Mouse (Mus musculus) ES-CJ7 (cell line): ENCODE data around the gene Fgd4.

Experiments
- DNase-seq: peaks from one replicate; pipeline ENCODE4 v3.0.0; 2011; ENCODE audit warnings: low read depth, low spot score

Fgd4 gene

DNA sequence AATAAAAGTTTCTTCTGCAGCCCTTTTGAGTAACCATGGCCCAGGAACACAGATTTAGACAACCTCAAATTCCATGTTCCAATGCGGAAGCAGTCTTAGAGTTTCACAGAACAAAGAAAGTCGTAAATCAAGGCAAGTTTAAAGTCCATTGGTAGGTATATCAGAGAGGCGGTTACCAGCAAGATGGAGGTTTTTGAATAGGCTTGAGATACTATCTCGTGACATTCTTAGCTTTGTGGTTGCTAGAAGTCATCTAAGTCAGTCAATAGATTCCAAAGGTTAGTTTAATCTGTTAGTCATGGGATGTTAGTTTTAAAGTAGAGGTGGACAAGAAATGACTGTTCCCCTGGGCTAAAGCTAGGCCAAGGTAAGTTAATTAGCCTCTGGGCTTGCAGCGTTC lies at the start of gene Fgd4:
TSS of gene Fgd4 (minus strand) at position 89 of the 400 bp plus-strand sequence.
- DNase-seq: no peak

DNA sequence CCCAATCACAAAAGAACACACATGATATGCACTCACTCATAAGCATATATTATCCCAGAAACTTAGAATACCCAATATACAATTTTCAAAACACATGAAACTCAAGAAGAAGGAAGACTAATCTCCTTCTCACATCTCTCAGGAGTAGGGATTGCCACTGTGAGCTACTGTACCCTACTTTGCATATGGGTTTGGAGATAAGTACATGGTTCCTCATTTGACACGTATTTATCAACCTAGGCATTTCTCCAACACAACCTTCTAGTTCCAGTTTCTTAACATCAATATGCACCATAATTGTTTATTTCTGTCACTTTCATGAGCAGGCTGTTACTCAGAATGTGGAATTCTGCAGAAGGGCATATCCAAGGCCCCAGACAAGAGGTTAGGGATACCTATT lies 44.8 kb upstream of the Fgd4 start:
- DNase-seq: no peak

DNA sequence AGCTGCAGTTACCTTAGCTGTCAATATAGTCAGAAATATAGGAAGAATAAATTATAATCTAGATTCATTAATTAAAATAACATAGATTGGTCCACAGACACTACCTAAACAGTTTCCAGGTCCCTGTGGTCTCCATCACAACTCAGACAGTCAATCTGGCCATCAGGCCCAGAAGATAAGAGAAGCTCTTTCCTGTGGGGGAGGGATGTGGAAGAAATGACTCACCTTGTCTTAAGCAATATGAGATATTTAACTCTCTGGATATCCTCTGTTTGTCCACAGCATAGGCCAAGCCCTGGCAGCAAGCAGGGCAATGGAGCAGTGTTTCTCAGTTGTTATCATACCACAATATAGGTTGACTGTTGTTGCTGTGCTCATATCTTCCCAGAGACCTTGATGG lies 33.4 kb upstream of the Fgd4 start:
- DNase-seq: no peak

DNA sequence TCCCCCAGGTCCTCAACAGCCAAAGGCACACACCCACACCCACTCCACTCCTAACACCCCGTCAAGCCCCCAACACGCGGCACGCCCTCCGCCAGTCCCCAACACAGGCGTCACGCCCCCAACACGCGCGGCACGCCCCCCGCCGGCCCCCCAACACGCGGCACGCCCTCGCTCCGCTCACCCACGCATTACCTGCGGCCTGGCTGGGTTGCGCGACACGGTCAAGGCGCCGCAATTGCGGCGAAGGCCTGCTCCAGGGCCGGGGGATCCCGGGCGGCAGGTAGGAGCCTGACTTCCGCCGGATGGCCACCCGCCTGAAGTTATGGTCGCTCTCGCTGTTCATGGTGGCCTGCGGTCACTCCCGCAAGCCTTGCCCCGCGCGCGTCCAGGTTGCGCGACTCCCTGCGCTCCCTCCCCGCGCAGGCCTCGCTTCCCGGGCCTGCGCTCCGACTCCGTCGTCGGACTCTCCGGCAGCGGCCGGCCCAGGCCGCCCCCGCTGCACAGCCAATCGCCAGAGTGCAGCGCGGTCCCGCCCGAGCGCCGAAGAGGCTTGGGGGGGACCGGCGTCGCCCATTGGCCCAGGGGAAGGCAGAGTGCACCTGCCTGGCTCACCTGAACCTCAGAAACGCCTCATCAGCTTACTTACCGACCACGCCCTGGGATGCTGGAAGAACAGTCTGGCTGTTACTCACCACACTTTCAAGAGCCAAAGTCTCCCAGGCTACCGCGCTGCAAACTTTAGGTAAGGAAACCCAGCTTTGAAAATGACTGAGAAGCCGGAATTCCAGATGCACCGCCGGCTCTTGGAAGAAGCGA lies 555 bp downstream of the Fgd4 start:
- peak; percentile 63 for DNase-seq

DNA sequence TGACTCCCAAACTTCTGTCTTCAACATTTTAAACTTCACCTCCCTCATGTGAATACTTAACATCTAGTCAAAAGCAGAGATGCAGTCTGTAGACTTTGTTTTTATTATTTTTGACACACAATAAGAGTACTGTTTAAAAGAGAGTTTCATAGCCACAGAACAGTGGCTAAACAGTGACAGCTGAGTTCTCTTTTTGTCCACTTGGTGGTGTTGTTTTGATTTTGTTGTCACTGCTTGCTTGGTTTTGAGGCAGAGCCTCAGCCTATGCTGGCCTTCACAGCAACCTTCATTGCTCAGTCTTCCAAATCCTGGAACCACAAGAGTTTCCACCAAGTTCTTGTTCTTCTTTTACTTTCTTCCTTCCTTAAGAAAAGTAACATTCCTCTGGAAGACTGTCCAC lies 3.8 kb downstream of the Fgd4 start:
- DNase-seq: peak; percentile 34

DNA sequence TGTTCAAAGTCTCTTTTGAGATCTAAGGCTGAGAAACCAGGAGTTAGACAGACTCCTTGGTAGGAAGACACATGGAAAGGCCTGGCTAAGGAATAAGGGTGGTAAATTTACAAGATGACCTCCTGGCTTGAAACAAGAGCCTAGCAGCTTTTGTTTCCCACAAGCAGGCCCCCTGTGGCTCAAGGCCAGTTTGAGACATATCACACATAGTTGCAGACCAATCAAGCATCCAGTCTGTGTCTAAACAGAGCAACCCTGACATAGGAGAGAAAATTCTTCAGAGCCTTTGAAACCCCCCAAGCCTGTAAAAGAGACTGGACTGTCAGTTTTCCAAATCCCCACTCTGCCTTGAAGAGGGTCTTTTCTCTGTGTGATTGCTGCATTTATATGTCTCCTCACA lies 7.7 kb downstream of the Fgd4 start:
- peak; percentile 12 for DNase-seq

DNA sequence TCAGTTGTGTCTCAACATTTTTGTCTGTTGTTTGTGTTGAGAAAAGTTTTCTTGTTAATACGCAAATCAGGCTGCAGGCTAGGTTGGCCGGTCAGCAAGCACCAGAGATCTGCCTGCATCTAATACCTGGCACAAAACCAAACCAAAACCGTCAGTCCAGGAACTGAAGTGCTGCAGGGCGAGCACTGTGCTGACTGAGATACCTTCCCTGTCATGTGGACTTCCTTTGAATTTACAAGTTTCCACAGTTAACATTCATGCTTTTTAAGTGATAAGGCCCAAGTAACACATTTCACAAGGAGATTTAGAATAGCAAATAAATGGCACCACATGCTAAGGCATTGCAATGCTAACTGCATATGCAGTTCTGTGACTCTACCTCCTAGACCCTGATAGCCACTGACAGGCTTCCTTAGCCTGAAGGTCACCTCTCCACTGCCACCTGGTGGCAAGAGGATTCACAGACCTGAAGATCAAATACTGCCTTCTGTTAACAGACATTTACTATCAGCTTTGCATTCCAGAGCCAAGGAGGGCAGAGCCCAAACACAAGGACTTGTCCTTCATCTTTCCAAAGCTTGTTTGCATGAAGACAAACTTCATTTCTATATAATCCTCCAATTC lies 15.8 kb downstream of the Fgd4 start:
- DNase-seq: peak; percentile 78

DNA sequence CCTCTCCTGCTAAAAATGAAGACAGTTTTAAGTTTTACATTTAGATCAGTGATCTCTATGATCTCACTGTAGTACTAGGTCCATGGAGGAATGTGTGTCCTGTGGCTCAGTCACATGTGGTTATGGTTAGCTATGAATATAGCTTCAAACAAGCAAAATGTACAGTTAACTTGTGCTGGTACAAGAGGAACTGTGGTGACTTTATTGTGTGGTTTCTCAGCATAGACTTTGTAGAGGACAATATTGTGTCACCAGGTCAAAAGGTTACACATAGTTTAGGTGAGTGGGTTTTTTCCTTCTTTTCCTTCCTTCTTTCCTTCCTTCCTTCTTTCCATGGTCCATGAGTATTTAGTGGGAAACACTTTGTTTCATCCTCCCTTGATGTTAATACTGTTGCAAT lies 23.8 kb downstream of the Fgd4 start:
- DNase-seq: no peak

DNA sequence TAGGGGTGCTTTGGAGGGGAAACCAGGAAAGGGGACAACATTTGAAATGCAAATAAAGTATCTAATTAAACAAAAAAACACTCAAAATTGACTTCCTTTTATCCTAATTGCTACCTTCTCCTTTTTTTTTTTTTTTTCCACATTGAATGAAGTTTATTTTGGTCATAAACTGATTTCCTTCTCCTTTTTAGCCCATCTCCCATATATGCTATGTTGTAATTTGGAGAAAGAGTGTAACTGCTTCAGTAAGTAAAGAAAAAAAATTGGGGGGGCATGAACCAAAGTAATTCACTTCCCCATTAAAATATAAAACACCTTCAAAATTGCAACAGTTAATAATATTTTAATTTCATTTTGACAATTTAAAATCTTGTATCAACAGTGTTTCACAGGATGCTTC lies 25.8 kb downstream of the Fgd4 start:
- DNase-seq: no peak

DNA sequence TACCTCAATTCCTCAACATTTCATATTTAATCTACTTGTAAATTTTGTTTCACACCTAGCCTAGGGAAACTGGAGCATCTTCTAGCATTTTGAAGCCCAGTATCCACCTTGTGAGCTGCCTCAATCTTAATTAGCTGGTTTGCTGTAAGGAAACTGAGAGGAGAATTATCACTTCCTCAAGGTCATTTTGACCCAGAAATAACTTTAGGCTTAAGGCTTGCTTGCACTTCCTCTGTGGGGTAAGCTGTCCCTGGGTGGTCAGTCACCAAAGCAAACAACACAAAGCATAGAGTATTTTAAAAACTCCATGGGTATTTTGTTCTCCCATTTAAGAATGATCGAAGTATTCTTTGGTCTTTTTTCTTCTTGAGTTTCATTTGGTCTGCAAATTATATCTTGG lies 27.2 kb downstream of the Fgd4 start:
- no peak for DNase-seq

DNA sequence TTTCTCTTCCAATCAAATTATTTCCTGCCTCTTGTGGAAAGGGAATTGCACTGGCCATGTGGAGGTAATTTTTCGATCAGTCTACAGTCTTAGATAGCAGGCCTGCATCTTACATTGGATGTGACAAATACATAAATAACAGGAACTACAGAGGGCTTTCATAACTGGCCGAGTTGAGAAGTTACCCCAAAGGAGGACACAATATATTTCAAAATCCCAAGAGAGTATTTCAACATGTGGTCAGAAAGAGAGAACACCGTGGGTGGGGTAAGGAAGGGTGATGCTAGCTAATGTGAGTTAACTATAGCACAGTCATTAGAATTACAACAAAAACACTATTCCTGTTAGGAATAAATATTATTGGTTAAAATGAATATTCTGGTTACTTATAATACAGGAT lies 29.0 kb downstream of the Fgd4 start:
- no peak for DNase-seq

DNA sequence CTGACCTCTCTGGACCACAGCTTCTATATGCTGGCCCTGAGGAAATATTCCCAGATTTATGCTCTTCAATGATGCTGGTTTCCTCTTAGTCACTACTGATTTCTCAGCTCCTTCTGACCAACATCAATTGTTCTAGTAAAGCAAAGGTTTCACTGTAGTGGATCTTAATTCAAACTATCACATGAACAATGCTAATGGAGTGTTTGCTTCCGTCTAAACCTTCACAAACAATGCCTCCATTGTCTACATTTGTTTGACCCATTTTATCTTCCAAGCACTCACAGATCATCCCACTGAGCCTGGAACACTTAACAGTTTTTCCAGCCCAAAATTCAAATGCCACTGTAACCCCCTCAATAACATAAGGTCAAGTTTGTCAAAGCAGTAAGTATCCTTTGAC lies 33.6 kb downstream of the Fgd4 start:
- peak; percentile 52 for DNase-seq

DNA sequence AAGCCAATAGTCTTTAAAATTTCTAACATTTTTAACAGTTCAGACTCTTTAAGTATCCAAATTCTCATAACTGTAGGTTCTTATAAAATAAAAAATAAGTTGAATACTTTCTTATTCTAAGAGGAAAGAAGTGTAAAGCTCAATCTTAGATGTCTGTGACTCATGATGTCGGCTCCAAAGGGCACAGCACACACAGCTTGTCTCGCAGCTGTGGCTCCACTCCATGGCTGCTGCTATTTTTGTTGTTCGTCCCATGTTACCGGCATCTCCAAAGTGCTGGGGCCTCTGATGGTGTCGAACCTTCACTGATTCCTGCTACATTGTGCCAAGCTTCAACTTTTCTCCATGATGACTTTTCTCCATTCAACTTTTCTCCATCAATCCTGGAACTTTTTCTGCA lies 34.1 kb downstream of the Fgd4 start:
- DNase-seq: no peak

DNA sequence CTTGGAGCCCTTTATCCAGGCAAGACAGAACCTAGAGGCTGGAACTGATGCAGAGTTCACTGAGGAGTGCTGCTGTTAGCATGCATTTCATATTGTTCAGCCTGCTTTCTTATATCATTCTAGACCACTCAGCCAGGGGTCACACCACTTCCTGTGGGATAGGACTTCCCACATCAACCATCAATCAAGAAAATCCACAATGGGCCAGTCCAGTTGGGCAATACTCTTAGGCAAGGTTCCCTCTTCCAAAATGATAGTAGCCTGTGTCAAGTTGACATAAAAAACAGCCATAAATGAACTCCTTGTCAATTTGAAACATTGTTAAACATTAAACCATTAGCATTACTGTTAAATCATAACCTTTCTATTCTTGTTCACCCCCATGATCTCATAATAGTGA lies 34.6 kb downstream of the Fgd4 start:
- no peak for DNase-seq

DNA sequence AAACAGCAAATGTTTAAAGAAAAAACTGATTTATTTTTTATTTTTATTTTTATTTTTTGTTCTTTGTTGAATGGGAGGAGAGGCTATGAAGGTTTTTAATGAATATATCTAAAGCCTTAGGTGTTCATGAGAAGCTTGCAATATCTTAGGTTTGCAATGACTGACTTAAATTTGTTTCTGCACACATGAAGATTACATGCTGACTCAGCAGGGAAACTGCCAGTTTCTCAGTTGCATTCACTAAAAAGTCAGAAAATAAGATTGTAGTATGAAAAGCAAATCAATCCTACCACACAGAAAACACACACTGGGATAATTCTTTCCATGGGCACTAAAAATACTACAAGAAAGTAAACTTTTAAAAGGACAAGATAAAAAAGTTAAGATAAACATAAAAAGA lies 39.6 kb downstream of the Fgd4 start:
- DNase-seq: no peak

DNA sequence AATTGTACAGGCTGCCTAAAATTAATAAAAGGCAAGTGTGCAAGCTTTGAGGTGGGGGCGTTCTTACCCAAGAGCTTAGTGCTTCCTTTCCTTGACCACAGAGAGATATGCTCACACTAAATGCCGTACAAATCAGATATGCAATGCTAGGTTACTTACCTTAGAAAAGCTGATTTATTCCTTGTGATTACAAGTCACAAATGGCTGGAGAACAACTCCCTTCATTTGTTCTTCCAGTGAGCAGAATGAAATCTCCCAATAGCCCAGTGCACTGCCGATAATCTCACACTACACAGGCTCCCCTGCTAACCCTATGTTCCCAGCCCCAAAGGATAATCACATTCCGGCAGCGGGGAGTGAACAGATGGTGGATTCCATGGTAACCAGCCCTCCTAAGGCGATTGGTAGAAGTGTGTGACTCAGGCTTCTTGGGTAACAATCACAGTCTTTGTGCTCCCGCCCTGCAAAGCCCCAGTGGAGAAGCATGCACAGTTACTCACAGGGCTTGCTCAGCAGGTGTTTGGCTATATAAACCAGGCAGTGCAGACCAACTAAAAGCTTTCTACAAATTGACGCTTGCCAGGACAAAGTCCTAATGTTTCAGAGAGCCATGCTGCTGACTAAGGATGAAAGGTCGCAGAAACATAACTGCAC lies 40.3 kb downstream of the Fgd4 start:
- DNase-seq: peak; percentile 83

DNA sequence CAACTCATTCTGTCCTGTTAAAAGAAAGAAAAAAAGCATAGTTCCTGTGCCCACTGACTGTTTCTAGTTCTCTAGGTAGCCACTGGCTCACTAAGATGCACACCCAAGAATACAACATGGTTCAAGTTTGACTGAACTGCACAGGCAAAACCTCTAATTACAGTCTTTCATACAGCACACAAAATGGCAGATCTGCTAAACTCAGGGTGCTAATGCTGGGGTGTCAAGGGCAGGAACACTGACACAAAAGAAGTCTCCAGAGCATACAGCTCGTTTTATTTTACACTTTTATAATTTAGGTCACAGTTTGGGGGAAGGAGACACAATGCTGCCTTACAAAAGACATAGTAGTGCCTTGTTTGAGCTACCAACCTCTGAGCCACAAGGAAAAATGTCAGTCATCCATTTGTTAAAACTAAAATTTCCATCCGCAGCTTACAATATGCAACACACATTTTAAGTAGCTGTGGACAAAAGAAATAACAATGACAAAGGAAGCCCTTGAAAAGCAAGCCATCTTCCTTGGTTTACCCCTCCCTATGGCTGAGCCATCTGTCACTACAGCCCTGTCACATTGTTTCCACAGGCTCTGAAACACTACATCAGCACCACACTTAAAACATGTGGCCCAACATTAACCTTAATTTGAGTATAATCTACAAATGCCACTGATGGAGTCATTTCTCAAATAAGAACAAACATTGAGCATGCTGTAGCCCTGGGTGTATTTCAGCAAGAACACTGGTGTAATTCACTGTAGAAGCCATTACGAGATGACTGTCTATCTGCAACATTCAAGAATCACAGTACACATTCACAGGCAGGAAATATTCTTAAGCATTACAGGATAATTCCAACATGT lies 41.1 kb downstream of the Fgd4 start:
- DNase-seq: peak; percentile 5

DNA sequence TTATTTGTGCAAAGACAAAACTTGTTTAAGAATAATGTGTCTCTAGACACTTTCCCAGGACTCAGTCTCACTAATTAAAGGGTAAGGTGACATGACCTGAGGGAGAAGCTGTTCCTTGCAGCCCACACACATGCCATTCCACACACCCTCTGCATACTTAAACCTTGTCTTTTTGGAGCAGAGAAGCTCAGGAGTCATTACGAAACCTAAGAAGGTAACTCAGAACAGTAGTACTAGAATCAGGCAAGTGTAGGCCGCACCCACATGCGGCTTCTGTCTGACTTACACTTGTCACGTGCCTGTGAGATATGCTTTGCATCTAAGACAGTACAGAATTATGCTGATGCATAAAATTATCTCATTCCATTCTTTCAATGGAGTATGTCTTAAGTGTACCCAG lies 42.6 kb downstream of the Fgd4 start:
- DNase-seq: no peak

DNA sequence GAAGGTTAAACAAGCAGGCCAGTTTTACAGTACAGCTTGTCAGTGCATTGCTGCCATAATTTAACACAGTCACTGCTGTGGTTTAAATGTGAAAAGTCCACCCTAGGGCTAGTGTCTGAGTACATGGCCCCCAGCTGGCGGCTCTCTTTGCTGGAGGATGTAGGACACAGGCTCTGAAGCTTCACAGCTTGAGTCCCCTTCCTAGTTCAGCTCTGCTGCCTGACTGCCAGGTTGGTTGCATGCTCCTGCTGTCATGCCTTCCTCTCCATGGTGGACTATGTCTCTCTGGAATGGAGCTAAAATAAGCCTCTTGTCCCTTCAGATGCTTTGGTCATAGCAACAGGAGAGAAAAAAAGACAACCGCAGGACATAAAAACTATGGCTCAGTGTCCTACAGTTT lies 46.3 kb downstream of the Fgd4 start:
- no peak for DNase-seq

DNA sequence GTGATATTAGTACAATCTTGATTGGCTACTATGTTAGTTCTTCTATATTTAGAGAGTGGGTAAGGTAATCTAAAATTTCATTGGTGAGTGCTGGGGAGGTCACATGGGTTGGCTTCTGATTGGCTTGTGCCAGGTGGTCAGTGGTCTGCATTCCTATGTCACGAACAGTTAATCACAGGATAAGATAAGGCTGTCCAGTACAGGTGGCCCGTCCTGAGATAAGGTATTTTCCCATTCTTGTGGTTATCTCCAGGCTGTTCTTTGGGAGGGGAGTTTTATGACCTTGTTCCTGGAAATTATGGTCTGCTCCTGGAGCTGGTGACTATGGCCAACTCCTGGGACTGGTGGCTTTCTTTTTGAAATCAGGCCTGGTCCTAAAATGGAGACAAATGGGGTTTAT lies 48.2 kb downstream of the Fgd4 start:
- no peak for DNase-seq

DNA sequence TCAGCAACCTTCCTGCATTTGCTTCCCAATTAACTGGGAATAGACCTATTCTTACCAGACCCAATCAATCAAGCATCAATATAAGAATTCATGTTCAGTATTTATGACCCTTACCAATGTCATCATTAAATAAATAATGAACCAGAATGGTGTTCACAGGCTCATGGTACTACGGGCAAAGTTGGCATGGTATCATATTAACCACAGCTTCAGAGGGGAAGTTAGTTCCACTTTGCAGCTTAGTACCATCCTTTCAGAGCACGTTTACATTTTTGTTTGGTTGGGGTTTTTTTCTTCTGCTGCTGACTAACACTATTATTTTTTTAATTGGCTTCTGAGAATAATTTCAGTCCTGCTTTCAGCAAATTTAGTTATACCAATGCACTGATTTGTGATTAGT lies 51.2 kb downstream of the Fgd4 start:
- DNase-seq: no peak

DNA sequence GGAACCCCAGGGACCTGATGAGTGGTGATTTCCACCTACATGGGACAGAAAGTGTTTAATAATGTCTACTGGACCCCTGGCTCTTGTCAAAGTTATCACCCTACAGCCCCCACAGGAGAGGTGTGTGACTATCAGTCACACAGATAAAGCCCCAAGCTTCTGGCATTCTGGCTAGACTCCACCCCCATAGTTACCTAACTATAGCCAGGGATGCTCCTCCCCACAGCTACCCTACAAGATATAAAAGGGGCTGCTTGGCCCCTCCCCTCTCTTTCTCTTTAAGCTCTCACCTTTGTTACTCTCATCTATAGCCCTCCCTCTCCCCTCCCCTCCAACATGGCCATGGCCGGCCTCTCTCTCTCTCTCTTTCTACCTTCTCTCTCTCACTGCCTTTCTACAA lies 53.7 kb downstream of the Fgd4 start:
- DNase-seq: peak; percentile 11
